Mouse (Mus musculus) natural killer cell, adult 2 months (primary cell): ENCODE data around the gene Trim43c.
"Not testable (repeated sequence)": the region's sequence is repeated elsewhere in the genome, so short reads cannot be mapped to it uniquely, and the experiment has no call there.

ENCODE experiments used
- DNase-seq, 2 experiments: peaks; one replicate each; pipeline ENCODE4 v3.0.0; 2022; ENCODE audit warnings: low spot score in 2 of 2

Gene Trim43c

DNA sequence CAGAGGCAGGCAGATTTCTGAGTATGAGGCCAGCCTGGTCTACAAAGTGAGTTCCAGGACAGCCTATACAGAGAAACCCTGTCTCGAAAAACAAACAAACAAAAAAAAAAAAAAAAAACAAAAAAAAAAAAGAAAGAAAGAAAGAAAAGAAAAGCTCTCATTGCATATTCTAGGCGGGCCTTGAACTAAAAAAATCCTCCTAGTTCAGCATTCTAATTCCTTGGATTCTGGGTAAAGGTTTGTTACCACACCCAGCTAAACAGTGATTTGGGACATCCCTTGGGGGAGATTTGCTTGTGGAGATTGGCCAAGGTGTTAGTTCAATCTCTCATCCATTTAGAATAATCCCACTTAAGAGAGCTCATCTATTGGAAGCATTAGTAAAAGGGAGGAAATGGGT, at the start of gene Trim43c:
TSS of gene Trim43c (plus strand) at position 301 of the 400 bp plus-strand sequence.
- DNase-seq, result not testable (repeated sequence)

DNA sequence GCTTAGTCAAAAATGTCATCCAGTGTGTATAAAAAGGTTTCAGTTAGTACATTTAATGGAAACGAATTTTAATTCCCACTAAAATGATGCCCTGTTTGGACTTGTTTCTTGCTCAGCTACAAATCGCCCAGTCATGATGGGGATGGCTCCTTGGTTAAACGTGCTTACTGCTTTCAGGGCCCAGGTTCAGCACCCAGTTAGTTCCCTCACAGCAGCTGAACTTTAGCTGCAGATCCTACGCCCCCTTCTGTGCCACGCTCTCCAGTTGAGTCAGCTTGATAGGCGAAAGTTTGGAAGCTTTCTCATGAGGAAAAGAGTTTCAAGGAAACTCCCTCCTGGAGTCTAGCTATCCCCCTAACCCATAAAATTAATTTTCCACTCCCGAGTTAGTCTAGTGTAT, 14.1 kb downstream of the Trim43c start:
- not testable (repeated sequence) for DNase-seq

DNA sequence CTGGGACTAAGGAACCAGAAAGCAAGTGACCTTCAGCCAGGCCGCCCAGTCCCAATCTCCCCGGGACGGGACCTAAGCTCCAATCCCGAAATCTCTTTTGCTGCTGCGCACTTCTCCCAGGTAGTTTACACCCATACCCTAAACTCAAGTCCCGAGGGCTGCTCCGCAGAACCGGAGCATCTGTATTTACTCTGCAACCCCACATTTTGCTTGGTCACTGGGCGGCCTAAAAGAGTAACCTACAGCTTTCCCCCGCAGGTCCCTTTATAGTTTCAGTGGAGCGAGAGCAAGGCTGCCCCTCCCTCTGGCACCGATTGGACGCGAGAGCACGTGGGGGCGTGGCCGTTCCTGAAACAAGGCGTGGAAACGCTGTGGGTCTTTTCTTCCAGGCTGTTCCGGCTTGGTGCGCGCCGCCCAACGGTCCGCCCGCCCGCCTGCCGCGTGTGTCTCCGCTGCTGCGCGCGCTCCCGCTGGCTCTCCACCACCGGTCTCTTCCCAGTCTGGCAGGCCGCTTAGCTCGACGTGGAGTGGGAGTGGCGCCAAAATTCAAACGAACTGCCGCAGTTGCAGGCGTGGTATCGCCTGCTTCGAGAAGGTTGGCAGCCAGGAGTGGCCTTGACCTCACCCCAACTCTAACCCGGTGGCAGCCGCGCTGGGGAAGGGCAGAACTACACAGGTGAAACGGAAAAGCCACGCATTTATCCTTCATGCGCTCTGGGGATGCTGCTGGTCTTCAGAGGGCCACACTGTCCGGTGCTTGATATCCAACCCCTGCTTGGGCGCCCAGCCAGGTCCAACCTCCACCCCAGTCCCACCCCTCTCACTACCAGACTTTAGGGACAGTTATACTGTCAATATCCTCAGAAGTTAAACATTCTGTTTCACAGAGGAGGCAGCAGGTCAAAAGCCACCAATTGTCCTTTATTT, 19.9 kb downstream of the Trim43c start:
- peak; percentile 30 to 31 for DNase-seq
